Mouse (Mus musculus) cerebellum, adult 2 months (tissue): Measurements from ENCODE around the gene Msantd3.

Experiments
- CTCF ChIP-seq: fragments of 200-500 bp; IDR thresholded peaks from 2 replicates; pipeline ENCODE4 v1.5.1; 2011; ENCODE audit warnings: low read depth, mild to moderate bottlenecking, control low read depth, low read length, moderate library complexity, borderline replicate concordance; ENCODE audit not compliant: insufficient read depth
- POLR2A ChIP-seq: fragments of 200-500 bp; IDR thresholded peaks from 2 replicates; pipeline ENCODE4 v1.6.1; 2011; ENCODE audit warnings: low read length, control low read depth, borderline replicate concordance; ENCODE audit not compliant: insufficient read depth

GRCm38 (mm10) chr4:48579475-48580110 lies 39.9 kb downstream of the Msantd3 start:
- TF ChIP-seq CTCF = no peak
- TF ChIP-seq POLR2A = no peak
